Mouse (Mus musculus): ENCODE data around the gene Il1rap. TPM values are rescaled to one million over a fixed set of nuclear protein-coding genes. Genes with fewer than 3 reads are reported as not detected.

Il1rap gene
- 4.9 and 6.2 TPM in 2 replicates for polyA plus RNA-seq (2012; rRNA removed)

GRCm38 (mm10) chr16:26581048-26581912 lies at the start of gene Il1rap:
TSS of gene Il1rap (plus strand) at chr16:26581704.

Other genes starting within 250 kb of the Il1rap start
- 3.9 and 5.9 TPM in 2 replicates for gene Cldn1, start 209.9 kb upstream of the Il1rap start, polyA plus RNA-seq (2012; rRNA removed)
- not detected in 2 replicates for gene Cldn16, start 118.6 kb upstream of the Il1rap start, polyA plus RNA-seq (2012; rRNA removed)
- gene Tmem207, start 54.9 kb upstream of the Il1rap start, polyA plus RNA-seq (2012; rRNA removed) = 0.14 and 0.16 TPM in 2 replicates